Mouse (Mus musculus) forebrain, embryonic 14.5 days (tissue): ENCODE measurements around the gene Tmem156. TPM values are rescaled to one million over a fixed set of nuclear protein-coding genes. Genes with fewer than 3 reads are reported as not detected.

ENCODE experiments used
- ATAC-seq: fragments of 200-750 bp; cut with Nextera tagmentation; 2 replicates; pipeline ENCODE4 v1.8.0; 2017; ENCODE audit warnings: mild to moderate bottlenecking, moderate library complexity
- DNase-seq: peaks from one replicate; pipeline ENCODE4 v3.0.0-alpha.2; 2015; ENCODE audit warnings: low spot score
- H3K27ac ChIP-seq: fragments of 300-500 bp; sonication (generic); 2 replicates; pipeline ENCODE4 v1.5.1; 2014; ENCODE audit warnings: low read depth, mild to moderate bottlenecking, control low read depth, low read length, moderate library complexity
- H3K27me3 ChIP-seq: fragments of 300-500 bp; sonication (generic); replicated peaks from 2 replicates; pipeline ENCODE4 v1.6.1; 2014; ENCODE audit warnings: low read length, control low read depth, mixed read lengths; ENCODE audit not compliant: control insufficient read depth, insufficient read depth
- H3K36me3 ChIP-seq: fragments of 300-500 bp; sonication (generic); 2 replicates; pipeline ENCODE4 v1.6.1; 2014; ENCODE audit warnings: low read length, control low read depth; ENCODE audit not compliant: control insufficient read depth, insufficient read depth
- H3K4me1 ChIP-seq: fragments of 300-500 bp; sonication (generic); 2 replicates; pipeline ENCODE4 v1.6.1; 2014; ENCODE audit warnings: antibody characterized with exemption, low read length, control low read depth; ENCODE audit not compliant: control insufficient read depth, insufficient read depth
- H3K4me2 ChIP-seq: fragments of 300-500 bp; sonication (generic); 2 replicates; pipeline ENCODE4 v1.6.1; 2014; ENCODE audit warnings: mild to moderate bottlenecking, control low read depth, low read length
- H3K4me3 ChIP-seq: fragments of 300-500 bp; sonication (generic); 2 replicates; pipeline ENCODE4 v1.5.1; 2014; ENCODE audit warnings: low read depth, low read length, control low read depth
- H3K9ac ChIP-seq: fragments of 300-500 bp; sonication (generic); 2 replicates; pipeline ENCODE4 v1.6.1; 2014; ENCODE audit warnings: mild to moderate bottlenecking, low read length, control low read depth, moderate library complexity
- H3K9me3 ChIP-seq: fragments of 300-500 bp; sonication (generic); replicated peaks from 2 replicates; pipeline ENCODE4 v1.6.1; 2016; ENCODE audit warnings: low read length, control low read depth, mixed read lengths; ENCODE audit not compliant: control insufficient read depth
- WGBS: fragments of 180-500 bp; shearing (Covaris S2); extraction: QIAGEN DNeasy Blood & Tissue Kit; methylation state at CpG from one replicate; pipeline ENCODE4 v1.1.7; 2014; 5-methylcytosine and 5-hydroxymethylcytosine counted together
- polyA plus RNA-seq: library from polyadenylated mRNA; unstranded; fragments of >200 nt; fragmentation: Nextera tagmentation; extraction: Ambion mirVana; gene quantifications from 2 replicates; pipeline ENCODE4 v1.2.1, GENCODE M21; 2014

Tmem156 gene
- polyA plus RNA-seq, 1 experiment from 2014 or later = 0.10 TPM

DNA sequence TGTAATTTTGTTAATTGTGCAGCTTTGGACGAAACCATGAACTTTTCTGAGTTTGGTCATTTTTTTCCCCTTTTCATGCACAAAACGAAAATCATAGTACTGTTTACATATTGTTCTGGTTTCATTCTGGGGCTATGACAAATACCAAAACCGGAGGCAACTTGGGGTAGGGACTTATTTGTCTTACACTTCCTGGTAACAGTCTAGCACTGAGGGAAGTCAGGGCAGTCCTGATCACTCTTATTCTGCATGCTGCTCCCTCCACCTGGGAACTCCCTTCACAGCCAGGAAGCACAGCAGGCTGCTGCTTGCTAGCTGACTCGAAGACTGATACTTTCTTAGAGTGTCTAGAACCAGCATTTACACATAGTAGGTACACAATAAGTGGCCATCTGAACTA lies 18.7 kb downstream of the Tmem156 start:
- no peak for DNase-seq
- Histone ChIP-seq H3K4me1 (no peaks in the 10 kb centered on the region), H3K9ac (no peak overlapping the region), H3K27me3 (no peaks in the 10 kb centered on the region), H3K4me2 (no peak overlapping the region), H3K9me3 (no peaks in the 10 kb centered on the region), H3K4me3 (no peak overlapping the region), H3K36me3 (no peaks in the 10 kb centered on the region), H3K27ac (no peak overlapping the region)
- WGBS = 84% methylated on average over 4 of the region's 4 CpGs
- no peak for ATAC-seq

DNA sequence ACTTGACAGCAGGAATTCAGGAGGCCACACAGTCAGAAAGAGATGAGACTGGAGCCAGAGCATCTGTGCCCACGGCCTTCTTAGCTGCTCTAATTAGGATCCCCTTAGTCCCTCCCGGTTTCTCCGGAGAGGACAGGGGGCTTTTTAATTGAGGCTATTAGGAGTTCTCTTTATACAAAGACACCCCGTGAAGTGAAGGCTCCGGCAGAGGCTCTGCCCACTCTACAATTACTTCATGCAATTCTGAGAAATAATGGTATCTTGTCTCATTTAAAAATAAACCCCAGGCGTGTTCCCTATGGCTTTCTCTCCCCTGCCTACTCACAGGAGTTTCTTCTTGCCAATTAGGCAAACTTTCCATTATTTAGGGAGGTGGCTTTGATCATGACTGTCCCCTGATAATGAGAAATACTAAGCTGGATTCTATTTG lies 20.2 kb downstream of the Tmem156 start:
- WGBS = 3% methylated on average over 6 of the region's 6 CpGs
- Histone ChIP-seq H3K27ac (no peak overlapping the region), H3K36me3 (no peaks in the 10 kb centered on the region), H3K27me3 (no peaks in the 10 kb centered on the region), H3K9me3 (no peaks in the 10 kb centered on the region), H3K4me2 (no peak overlapping the region), H3K9ac (no peak overlapping the region), H3K4me1 (no peaks in the 10 kb centered on the region), H3K4me3 (no peak overlapping the region)
- DNase-seq = peak; percentile 65
- peak; percentile 71; the same call in 1 of the 2 replicates for ATAC-seq

DNA sequence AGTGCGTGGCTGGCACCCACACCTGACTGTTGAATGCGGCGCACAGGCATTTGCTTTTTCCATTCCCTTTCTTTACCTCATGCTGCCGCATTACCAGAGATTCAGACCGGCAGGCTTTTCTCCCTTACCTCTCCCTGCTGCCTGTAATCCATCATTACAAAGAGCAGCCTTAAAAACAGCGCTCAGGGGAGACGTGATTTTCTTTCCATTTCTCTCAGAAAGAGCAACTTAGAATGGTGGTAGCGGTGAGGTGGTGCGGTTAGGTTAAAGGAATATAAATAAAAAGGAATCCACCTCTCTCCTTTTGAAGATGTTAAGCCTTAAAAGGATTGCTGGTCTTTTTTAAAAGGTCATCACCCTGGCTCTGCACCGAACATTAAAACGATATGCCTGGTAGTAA lies 22.1 kb downstream of the Tmem156 start:
- DNase-seq = no peak
- Histone ChIP-seq H3K4me1 (no peaks in the 10 kb centered on the region), H3K4me3 (no peak overlapping the region), H3K27me3 (no peaks in the 10 kb centered on the region), H3K27ac (no peak overlapping the region), H3K9ac (no peak overlapping the region), H3K9me3 (no peaks in the 10 kb centered on the region), H3K4me2 (no peak overlapping the region), H3K36me3 (no peaks in the 10 kb centered on the region)
- 57% methylated on average over 11 of the region's 11 CpGs for WGBS
- ATAC-seq = no peak

DNA sequence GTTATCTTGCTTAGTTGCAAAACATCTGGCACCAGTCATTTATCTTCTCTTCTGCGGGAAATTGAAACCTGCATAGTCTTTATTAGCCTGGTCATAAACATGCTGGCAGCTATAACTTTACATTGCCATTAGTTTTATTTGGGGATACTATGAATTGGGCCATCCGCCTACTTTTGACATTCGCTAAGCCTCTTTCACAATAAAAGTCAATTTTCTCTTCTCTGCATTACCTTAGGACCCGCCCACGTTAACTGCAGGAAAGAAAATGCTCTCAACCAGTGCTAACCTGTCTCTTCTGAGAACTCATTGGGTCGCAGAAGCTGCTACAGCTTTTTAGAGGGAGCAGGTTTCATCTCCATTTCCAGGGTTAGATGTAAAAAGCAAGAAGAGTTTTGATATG lies 23.8 kb downstream of the Tmem156 start:
- 88% methylated on average over 6 of the region's 6 CpGs for WGBS
- Histone ChIP-seq H3K9ac (no peak overlapping the region), H3K27ac (no peak overlapping the region), H3K4me1 (no peaks in the 10 kb centered on the region), H3K9me3 (no peaks in the 10 kb centered on the region), H3K27me3 (no peaks in the 10 kb centered on the region), H3K4me3 (no peak overlapping the region), H3K4me2 (no peak overlapping the region), H3K36me3 (no peaks in the 10 kb centered on the region)
- no peak for DNase-seq
- ATAC-seq = no peak

DNA sequence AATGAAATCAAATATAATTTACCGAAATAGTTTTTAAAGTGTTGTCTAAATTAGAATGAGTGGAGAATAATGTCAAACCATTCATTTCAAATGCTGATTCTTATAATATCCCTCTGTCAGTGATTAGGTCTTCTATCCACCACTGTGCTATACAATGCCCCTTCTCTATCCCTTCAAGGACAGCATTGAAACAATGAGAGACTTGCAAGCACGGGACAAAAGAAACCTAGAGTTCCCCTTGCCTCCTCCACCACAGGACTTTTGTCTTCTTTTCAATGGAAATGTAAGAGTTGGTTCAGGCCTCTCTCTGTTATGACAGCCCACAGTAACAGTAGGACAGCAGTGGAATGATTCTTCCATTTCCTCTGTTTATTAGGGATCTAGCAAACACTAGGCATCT lies 28.7 kb downstream of the Tmem156 start:
- no peak overlapping the region for H3K4me2 ChIP-seq
- no peak overlapping the region for H3K27ac ChIP-seq
- no peaks in the 10 kb centered on the region for H3K36me3 ChIP-seq
- no peak overlapping the region for H3K9ac ChIP-seq
- H3K4me1 ChIP-seq = no peaks in the 10 kb centered on the region
- no peak for ATAC-seq
- no peak for DNase-seq
- H3K27me3 ChIP-seq = no peaks in the 10 kb centered on the region
- H3K9me3 ChIP-seq = no peaks in the 10 kb centered on the region
- no peak overlapping the region for H3K4me3 ChIP-seq
- 66% methylated on average over 2 of the region's 2 CpGs for WGBS

DNA sequence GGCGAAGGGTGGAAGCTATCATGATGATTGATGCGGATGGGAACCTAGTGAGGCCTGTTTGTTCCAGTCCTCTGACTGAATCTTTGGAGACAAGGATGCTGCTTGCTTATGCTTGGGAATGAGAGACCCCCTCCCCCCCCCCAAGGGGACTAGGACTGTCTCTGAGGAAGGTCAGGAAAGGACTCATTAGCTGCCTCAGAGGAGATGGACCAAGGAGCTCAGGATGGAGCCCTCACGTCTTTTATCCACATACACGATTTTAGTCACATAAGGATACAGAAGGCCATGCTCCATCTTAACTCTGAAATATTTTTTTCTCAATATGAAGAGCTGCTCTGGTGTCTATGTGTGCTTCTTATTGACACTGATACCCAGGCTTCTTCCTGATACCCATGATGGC lies 29.7 kb downstream of the Tmem156 start:
- Histone ChIP-seq H3K4me2 (no peak overlapping the region), H3K27me3 (no peaks in the 10 kb centered on the region), H3K27ac (no peak overlapping the region), H3K4me1 (no peaks in the 10 kb centered on the region), H3K36me3 (no peaks in the 10 kb centered on the region), H3K9ac (no peak overlapping the region), H3K9me3 (no peaks in the 10 kb centered on the region), H3K4me3 (no peak overlapping the region)
- ATAC-seq = no peak
- WGBS = 92% methylated on average over 4 of the region's 4 CpGs
- no peak for DNase-seq

DNA sequence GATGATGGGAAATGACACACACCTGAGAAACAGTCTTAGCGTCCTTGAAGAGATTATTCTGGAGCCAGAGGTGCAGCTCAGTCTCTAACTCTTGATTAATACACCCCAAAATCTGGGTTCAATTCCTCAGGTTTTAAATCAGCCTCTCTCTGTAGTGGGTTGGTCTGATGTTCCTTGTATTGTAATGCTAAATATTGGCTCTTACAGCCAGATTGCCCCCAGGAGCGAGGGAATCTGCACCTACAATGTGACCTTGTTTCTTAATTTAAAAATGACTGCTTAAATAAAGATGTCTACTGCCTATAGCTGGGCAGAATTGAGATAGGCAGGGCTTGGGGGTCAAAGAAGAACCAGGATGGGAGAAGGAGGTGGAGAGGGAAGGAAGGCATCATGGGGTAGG lies 32.1 kb downstream of the Tmem156 start:
- no peak overlapping the region for H3K4me3 ChIP-seq
- no peaks in the 10 kb centered on the region for H3K36me3 ChIP-seq
- H3K9me3 ChIP-seq = no peaks in the 10 kb centered on the region
- H3K27ac ChIP-seq = no peak overlapping the region
- H3K9ac ChIP-seq = no peak overlapping the region
- DNase-seq = no peak
- H3K27me3 ChIP-seq = no peaks in the 10 kb centered on the region
- no peak overlapping the region for H3K4me2 ChIP-seq
- WGBS = 68% methylated on average over 2 of the region's 2 CpGs
- ATAC-seq = no peak
- H3K4me1 ChIP-seq = no peaks in the 10 kb centered on the region

DNA sequence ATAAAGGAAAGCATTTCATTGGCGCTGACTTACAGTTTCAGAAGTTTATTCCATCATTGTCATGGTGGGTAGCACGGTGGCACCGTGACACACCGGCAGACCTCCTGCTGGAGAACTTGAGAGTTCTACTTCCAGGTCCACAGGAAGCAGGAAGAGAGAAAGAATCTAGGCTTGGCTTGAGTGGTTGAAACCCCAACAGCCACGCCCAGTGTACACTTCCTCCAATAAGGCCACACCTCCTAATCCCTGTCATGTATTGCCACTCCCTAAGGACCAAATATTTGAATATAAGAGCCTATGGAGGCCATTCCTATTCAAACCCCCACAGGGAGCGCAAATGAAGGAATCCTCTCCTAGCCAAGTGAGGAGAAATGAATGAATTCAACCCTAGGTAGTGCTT lies 34.3 kb downstream of the Tmem156 start:
- Histone ChIP-seq H3K27ac (no peak overlapping the region), H3K9ac (no peak overlapping the region), H3K4me3 (no peak overlapping the region), H3K36me3 (no peaks in the 10 kb centered on the region), H3K27me3 (no peaks in the 10 kb centered on the region), H3K4me1 (no peaks in the 10 kb centered on the region), H3K9me3 (no peaks in the 10 kb centered on the region), H3K4me2 (no peak overlapping the region)
- ATAC-seq (no peak), DNase-seq (no peak)
- 95% methylated on average over 6 of the region's 6 CpGs for WGBS

DNA sequence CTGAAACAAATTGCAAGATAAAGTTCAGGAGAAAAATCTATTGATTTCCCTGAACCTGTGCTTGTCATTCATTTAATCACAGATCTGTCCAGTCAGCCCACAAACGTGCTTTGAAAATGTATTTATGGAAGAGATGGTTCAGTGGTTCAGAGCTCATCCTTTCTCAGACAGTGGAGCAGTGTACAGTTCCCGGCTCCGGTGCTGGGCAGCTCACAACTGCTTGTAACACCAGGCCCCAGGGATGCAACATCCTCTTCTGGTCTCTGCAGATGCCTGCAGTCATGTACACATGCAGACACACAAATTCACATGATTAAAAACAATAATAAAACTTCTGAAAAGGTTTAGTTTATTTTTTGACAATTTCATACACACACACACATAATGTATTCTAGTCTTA lies 40.4 kb downstream of the Tmem156 start:
- 85% methylated on average over 3 of the region's 3 CpGs for WGBS
- Histone ChIP-seq H3K27ac (no peak overlapping the region), H3K27me3 (no peaks in the 10 kb centered on the region), H3K4me2 (no peak overlapping the region), H3K36me3 (no peaks in the 10 kb centered on the region), H3K4me1 (peaks cover 13% of the 10 kb centered on the region), H3K9ac (no peak overlapping the region), H3K4me3 (no peak overlapping the region), H3K9me3 (no peaks in the 10 kb centered on the region)
- no peak for DNase-seq
- no peak for ATAC-seq
